Mouse (Mus musculus) spleen, embryonic (tissue): ENCODE data around the gene Gm20388.

Source experiments
- CTCF ChIA-PET: fragments of 350-600 bp; sonication (Branson Sonifier 250); formaldehyde crosslinking; loops from one replicate; lab custom pipeline; 2022; lab: Charles Lee

Gm20388 gene

DNA sequence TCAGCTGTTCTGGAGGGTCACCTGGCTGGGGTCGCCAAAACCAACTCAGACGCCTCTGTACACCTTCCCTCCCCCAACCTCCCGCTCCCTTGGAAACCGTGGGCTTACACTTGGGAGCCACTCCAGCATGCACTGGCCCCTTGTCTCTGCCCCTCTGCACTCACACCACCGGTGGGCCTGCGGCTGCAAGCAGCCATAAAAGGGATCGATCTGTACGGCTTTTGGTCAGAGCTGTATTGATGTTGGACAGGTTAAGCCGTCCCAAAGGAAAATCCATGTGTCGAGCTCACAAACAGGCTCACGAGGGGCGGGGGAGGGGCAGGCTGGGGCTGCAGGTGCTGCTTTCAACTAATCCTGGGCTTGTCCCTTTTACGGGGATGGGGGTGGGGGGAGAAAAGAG, 632.4 kb downstream of the Gm20388 start:
- CTCF ChIA-PET: interaction anchor here (0.7 kb wide), 2 partner anchors 29 to 121 kb away, joined by 3 to 9 read pairs; no protein-coding TSS in a partner anchor

DNA sequence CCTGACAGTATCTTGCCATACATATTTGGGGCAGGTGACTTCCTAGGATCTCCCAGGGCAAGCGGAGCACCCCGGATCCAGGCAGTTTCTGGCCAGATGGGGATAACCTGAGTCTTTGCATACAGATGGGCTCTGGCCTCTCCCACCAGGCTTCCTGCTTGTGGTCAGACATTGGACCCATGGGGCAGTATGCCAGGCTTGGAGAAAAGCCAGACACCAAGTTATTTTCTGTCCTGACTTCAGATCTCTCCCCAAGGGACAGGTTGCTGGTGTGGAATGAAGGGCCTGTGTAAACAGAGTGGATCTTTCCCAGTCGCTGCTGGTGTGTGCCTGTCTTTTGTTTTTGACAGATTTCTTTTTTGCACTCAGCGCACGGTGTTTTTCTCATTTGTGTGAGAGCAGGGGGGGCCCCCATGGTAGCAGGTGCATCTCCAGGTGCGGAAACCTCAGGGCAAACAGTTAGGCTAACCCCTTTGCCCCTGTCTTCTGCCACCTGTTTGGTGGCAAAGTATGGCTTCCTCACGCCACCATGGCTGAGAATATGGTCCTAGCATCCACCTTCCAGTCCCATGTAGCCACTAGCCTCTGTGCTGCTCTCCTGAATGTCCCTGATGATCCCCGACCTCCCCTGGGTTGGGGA, 632.9 kb downstream of the Gm20388 start:
- CTCF ChIA-PET: no interaction called here

DNA sequence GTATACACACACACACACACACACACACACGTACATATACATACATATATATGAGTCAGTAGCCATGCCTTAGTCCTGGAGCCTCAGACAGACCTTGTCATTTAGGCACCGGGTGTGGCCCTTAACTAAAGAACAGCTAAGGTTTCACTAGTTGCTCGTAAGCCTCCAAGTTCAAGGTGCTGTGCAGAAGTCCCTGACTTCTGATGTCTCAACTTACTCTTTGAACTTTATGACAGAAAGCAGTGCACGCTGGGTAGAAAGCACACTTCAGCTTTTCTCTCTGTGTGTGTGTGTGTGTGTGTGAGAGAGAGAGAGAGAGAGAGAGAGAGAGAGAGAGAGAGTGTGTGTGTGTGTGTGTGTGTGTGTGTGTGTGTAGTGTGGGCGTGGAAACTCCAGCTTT, 633.5 kb downstream of the Gm20388 start:
- CTCF ChIA-PET: interaction anchor here (0.6 to 0.7 kb wide), 2 partner anchors 12 to 127 kb away, joined by 4 to 8 read pairs; no protein-coding TSS in a partner anchor

DNA sequence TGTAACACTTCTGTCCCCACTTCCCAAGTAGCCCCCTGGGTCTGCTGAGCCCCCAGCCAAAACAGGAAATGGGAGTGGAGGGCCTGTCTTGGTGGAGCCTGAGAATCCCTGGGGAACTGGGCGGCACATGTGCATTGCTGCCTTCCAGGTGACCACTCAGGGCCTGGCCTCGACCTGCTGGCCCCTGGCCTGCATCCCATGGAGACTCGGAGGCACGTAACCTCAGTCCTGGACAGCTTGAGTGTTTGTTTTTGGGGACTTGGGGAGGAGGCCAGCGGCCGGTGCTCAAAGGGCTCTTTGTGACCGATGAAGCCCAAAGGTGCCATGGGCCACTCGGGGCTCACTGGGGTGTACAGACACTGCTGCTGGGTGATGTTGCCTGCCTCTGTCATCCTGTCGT, 636.9 kb downstream of the Gm20388 start:
- CTCF ChIA-PET: no interaction called here

DNA sequence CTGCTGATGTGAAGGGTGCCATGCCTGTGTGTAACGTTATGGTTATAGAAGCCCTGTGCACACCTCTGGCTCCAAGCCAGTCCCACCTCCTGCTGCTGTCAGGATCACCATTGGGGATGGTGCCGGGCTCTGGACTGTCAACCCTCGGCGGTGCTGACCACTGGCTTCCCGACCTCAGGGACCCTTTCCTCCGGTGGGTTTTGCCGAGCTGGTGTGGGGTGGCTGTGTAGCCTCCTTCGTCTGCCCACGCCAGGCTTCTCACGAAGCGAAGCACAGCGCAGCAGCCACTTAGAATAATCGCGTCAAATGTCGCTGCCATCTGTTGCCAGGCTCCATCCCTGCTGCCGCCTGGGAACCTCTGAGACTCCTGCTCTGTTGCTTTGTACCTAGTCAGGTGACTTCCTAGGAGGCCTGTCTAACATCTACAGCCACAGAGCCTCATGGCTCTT, 637.7 kb downstream of the Gm20388 start:
- CTCF ChIA-PET: no interaction called here

- CTCF ChIA-PET: no interaction called here
Observed at GRCm38 (mm10) chr8:120549321-120549921, 638.8 kb downstream of the Gm20388 start.

DNA sequence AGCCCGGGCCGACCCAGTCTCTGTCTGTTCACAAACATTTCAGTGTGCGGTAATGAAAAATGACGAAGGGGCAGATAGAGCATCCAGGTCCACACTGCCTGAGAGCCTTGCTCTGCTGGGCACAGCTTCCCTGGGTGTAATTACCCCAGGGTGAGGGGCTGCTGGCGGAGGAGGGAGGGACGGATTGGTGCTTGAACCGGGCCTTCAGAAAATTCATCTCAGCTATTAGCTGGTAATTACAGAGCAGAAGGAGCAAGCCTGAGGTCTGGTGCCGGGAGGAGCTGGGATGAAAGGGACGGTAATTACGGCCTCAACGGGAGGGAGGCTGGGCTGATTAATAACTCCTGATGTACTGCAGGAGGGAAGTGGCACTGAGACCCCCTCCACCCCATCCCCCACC, 639.3 kb downstream of the Gm20388 start:
- CTCF ChIA-PET: no interaction called here

GRCm38 (mm10) chr8:120550430-120550829, 639.8 kb downstream of the Gm20388 start:
- CTCF ChIA-PET: interaction anchor here (1.1 kb wide), 1 partner anchor 15 kb away, joined by 3 read pairs; no protein-coding TSS in a partner anchor

GRCm38 (mm10) chr8:120550937-120551676, 640.5 kb downstream of the Gm20388 start:
- CTCF ChIA-PET: interaction anchor here (0.6 to 1.1 kb wide), 3 partner anchors 16 to 49 kb away, joined by 3 to 25 read pairs (median 3); no protein-coding TSS in a partner anchor

GRCm38 (mm10) chr8:120551677-120551980, 641.0 kb downstream of the Gm20388 start:
- CTCF ChIA-PET: interaction anchor here (0.6 to 0.7 kb wide), 2 partner anchors 20 to 49 kb away, joined by 3 to 25 read pairs; no protein-coding TSS in a partner anchor

- CTCF ChIA-PET: no interaction called here
Observed at GRCm38 (mm10) chr8:120552509-120552908, 641.9 kb downstream of the Gm20388 start.

DNA sequence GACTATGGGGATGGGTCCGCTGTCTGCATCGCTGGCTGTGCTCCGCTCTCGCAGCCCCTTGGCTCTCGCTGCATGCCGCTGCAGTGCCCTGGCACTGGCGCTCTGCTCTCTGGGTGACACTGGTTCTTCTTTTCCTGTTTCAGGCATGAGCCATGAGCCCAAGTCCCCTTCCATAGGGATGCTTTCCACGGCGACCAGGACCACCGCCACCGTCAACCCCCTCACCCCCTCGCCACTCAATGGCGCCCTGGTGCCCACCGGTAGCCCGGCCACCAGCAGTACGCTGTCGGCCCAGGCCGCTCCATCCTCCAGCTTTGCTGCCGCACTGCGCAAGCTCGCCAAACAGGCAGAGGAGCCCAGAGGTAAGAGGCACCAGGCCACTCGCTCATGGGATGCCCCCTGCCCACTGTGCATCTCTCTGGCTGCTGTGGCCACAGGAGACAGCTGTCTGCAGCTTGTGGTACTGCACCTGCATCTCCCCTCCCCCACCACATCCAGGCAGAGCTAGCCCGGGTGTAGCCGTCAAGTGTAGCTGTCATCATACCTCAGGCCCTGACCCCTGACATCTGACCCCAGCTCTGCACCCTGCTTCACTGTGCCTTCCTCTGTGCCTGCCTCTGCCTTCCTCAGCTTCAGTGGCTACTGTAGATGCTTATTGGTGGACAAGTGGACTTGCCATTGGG, 642.9 kb downstream of the Gm20388 start:
- CTCF ChIA-PET: no interaction called here

DNA sequence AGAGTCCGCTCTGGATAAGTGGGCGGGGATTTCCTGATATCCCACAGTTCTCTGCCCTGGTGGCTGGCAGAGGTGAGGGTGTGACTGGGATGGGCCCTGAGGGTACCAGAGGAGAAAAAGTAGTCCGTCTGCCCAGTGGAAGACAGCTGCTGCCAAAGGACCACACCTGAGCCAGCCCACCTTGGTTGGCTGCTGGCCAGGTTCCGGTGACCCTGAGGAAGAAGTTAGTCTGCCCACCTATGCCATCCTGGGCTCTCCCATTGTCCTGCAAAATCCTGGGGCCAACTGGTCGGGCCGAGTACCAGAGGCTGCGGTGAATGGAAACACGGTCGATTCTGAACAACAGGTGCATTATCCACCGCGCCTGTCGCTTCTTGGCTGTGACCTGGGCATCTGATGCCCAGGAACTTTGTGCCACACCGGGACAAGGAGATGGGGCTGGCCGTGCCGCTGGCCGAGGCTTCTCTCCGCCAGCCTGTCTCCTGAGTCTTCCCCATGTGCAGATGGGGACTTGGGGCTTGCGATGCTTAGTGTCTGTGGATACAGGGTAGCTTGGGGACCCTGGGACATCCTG, 643.9 kb downstream of the Gm20388 start:
- CTCF ChIA-PET: no interaction called here

- CTCF ChIA-PET: interaction anchor here (0.6 to 1.4 kb wide), 3 partner anchors 12 to 220 kb away, joined by 4 to 8 read pairs (median 4); no protein-coding TSS in a partner anchor
Observed at GRCm38 (mm10) chr8:120556198-120556892, 645.7 kb downstream of the Gm20388 start.

- CTCF ChIA-PET: interaction anchor here (0.7 to 1.4 kb wide), 2 partner anchors 67 to 1010 kb away, joined by 4 to 17 read pairs; no protein-coding TSS in a partner anchor
Observed at GRCm38 (mm10) chr8:120557170-120557965, 646.7 kb downstream of the Gm20388 start.

DNA sequence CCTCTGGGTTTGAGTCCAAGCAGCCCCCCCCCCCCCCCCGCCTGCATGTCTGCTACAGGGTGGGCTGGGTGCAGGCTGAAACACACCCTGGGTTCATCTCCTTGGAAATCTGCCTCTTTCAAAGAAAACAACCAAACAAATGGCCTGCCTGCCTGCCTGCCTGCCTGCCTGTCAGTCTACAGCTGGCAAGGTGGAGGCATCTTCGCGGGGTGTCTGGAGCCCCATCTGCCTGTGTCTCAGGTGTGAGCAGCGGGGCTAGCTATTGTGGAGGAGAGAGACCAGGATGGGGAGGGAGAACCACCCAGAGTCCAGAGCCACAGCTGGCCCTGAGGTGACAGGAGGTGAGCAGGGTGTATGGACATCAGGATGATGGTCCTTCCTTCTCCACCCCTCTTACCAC, 647.5 kb downstream of the Gm20388 start:
- CTCF ChIA-PET: interaction anchor here (0.5 to 0.7 kb wide), 2 partner anchors 112 to 1011 kb away, joined by 3 to 17 read pairs; no protein-coding TSS in a partner anchor

DNA sequence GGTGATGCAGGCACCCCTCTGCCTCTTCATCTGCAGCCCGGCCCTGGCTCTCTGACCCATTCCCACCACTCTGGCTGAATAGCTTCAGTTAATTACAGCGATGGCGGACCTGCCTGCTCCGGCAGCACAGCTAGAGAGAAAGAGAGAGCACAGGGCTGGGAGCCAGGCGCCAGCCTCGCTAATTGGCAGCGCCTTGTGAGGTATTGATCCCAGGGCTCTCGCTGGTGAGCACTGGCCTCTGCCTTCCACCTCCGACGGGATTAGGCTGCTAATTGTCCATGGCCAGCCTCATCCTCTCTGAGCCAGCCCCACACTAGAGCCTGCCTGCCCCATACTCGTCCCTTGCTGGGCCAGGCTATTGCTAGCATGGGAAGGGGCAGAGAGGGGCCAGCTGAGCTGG, 649.0 kb downstream of the Gm20388 start:
- CTCF ChIA-PET: no interaction called here

DNA sequence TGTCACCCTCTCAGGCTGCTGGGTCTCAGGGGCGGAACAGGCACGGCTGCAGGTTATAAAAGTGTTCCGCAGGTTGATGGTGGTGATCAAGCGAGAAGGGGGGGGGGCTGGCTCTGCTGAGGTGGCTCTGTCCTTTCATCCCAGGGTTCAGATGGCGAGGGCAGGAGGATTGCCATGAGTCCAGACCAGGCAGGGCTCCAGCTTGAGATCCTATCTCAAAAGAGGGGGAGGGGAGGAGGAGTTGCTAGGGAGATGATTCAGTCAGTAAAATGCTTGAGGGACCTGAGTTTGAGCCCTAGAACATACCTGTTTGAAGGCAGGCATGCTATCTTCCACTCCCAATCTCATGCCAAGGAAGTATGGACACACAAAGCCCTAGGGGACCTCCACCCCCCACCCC, 649.9 kb downstream of the Gm20388 start:
- CTCF ChIA-PET: no interaction called here

DNA sequence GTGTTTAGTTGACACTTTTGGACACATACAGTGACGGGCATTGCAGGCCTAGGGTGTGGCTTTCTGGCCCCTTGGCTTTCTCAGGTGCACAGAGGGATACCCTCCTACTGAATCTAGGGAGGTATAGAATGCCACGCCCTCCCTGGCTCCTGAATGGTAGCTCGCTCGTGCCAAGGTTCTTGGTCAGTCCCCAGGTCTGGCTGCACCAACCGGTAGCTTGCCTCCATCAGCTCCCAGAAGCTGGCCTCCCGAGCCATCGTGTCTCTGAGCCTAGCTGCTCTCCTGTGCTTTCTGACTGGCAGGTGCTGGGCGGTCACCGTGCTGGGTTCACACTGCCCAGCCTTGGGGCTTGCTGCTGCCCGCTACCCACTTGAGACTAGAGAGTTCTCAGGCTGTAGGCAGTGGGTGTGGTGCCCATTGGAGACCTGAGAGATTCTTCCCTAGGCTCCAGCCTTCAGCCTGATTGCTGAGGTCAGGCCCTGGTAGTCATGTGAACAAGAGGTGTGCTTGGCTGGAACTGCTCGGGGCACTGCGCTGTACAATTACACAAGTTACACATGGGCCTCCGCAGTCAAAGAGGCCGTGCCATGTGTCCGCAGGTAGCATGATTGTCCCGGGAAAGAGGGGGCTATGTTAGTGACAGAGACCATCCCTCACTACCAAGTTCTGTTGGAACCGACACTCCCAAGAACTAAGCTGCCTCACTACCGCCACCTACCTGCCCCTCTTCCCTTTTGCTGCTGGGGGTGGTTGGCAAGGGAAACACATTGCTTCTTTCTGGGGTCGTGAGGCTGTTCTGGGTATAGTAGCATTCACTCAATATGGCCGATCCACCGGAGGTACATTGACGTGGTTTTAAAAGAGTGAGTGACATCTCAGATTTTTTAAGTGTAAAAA, 651.1 kb downstream of the Gm20388 start:
- CTCF ChIA-PET: no interaction called here
